Mouse (Mus musculus): ENCODE data around the gene Slc1a5. TPM values are rescaled to one million over a fixed set of nuclear protein-coding genes. Genes with fewer than 3 reads are reported as not detected.
A peak's percentile ranks its signal among the peaks of the same experiment; 100 is the strongest.

Slc1a5 gene
- total and polyA plus RNA-seq, 2 experiments from 2014 or later = 9.5 to 18.1 TPM

DNA sequence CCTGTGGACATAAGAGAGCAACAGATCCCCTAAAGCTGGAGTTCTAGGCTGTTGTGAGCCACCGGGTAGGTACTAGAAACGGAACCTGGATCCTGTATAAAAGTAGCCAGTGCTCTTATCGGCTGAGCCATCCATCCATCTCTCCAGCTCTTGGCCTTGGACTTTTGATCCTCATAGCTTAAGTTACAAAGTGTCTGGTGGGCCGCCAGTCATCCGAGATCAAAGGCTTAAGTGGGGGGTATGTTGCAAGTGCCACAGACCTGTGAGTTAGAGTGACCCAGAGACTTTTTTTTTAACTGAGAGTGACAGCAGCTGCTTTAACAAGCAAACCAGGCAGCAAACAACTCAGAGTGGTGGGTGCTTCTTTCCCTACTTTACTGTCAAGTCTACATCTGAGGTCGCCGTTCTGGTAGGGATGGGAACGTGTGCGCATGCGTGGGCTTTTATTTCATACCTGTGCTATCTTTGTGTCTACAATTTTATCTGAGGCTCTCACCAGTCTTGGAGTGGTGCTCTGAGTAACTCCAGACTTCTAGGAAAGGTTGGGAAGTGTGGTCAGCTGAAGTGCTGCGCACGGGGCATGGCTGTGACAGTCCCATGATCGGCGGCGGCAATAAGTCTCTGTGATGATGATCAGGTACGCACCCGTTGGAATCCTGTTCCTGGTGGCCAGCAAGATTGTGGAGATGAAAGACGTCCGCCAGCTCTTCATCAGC, 12.0 kb downstream of the Slc1a5 start:
- H3K36me3 ChIP-seq (ENCODE audit: insufficient read depth, low read length) = no peaks in the 10 kb centered on the region; the same call in 1 of the 2 replicates
- no peak for ATAC-seq
- no peaks in the 10 kb centered on the region for H3K9me3 ChIP-seq (ENCODE audit: low read length)
- H3K4me1 ChIP-seq (ENCODE audit: insufficient read depth, low read length) = no peaks in the 10 kb centered on the region
- H3K4me3 ChIP-seq (ENCODE audit: low read length) = no peak overlapping the region
- no peak overlapping the region for H3K4me2 ChIP-seq (ENCODE audit: low read depth, low read length)
- no peak for TF ChIP-seq CTCF (IDR thresholded peaks at IDR 0.05; ENCODE audit: low read depth)
- H3K9ac ChIP-seq (replicated peaks; ENCODE audit: low read length) = no peak overlapping the region
- no peaks in the 10 kb centered on the region for H3K27me3 ChIP-seq (ENCODE audit: insufficient read depth, low read length)
- no peak for DNase-seq (ENCODE audit: low spot score)
- 96% methylated on average over 19 of the region's 19 CpGs for WGBS
- H3K27ac ChIP-seq = no peak overlapping the region

DNA sequence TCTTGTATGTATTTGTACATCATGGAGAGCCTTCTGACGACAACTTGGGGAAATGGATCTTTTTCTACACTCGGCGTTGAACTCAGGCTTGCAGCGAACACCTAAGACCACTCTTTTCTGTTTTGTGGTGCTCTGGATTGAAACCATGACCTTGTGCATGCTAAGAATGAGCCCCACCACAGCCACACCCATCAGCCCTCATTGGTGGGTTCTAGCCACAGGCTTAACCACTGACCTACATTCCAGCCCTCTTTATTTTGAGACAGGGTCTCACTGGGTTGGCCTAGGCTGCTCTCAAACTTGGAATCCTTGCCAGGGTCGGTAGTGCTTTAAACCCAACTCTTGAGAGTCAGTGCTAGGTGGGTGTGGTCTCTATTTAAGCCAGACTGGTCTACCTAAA, 13.7 kb downstream of the Slc1a5 start:
- TF ChIP-seq CTCF (IDR thresholded peaks at IDR 0.05; ENCODE audit: low read depth) = no peak
- DNase-seq (ENCODE audit: low spot score) (no peak), ATAC-seq (no peak)
- Histone ChIP-seq H3K4me3 (ENCODE audit: low read length) (no peak overlapping the region), H3K9me3 (ENCODE audit: low read length) (no peaks in the 10 kb centered on the region), H3K27me3 (ENCODE audit: insufficient read depth, low read length) (no peaks in the 10 kb centered on the region), H3K4me2 (ENCODE audit: low read depth, low read length) (no peak overlapping the region), H3K9ac (replicated peaks; ENCODE audit: low read length) (no peak overlapping the region), H3K27ac (no peak overlapping the region), H3K4me1 (ENCODE audit: insufficient read depth, low read length) (no peaks in the 10 kb centered on the region), H3K36me3 (ENCODE audit: insufficient read depth, low read length) (no peaks in the 10 kb centered on the region; the same call in 1 of the 2 replicates)
- 92% methylated on average over 5 of the region's 5 CpGs for WGBS

DNA sequence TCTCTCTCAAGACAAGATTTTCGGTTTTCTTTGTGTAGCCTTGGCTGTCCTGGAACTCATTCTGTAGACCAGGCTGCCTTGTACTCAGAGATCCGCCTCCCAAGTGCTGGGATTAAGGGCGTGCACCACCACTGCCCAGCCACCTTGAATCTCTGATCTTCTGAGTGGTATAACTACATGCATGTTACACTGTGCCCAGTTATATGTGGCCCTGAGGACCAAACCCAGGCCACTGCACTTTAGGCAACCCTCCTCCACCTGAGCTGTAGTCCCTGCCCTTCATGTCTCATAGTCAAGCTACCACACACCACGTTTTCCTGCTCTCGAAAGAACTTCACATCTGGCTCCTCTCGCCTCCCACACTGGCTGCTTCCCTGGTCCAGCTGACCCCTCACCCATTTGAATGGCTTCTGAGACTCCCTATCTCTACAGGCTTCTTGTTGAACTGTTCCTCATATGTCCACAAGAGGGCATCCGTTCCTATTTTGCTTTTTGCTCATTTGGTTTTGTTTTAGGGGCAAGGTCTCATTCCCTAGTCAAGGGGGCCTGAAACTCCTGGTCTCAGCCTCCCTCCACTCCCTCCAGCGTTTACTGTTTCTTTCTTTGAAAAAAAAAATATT, 23.4 kb downstream of the Slc1a5 start:
- DNase-seq (ENCODE audit: low spot score) (peak; percentile 55), ATAC-seq (peak; percentile 25; the same call in 1 of the 2 replicates)
- H3K27ac ChIP-seq = no peak overlapping the region
- WGBS = 31% methylated on average over 8 of the region's 8 CpGs
- H3K27me3 ChIP-seq (ENCODE audit: insufficient read depth, low read length) = no peaks in the 10 kb centered on the region
- H3K4me2 ChIP-seq (ENCODE audit: low read depth, low read length) = no peak overlapping the region
- peak; percentile 79 for TF ChIP-seq CTCF (IDR thresholded peaks at IDR 0.05; ENCODE audit: low read depth)
- H3K36me3 ChIP-seq (ENCODE audit: insufficient read depth, low read length) = 0 out of 2 replicates have a peak, but pooled peaks cover 2% of the 10 kb centered on the region
- H3K9me3 ChIP-seq (ENCODE audit: low read length) = no peaks in the 10 kb centered on the region
- H3K4me1 ChIP-seq (ENCODE audit: insufficient read depth, low read length) = no peaks in the 10 kb centered on the region
- H3K9ac ChIP-seq (replicated peaks; ENCODE audit: low read length) = no peak overlapping the region
- H3K4me3 ChIP-seq (ENCODE audit: low read length) = no peak overlapping the region

DNA sequence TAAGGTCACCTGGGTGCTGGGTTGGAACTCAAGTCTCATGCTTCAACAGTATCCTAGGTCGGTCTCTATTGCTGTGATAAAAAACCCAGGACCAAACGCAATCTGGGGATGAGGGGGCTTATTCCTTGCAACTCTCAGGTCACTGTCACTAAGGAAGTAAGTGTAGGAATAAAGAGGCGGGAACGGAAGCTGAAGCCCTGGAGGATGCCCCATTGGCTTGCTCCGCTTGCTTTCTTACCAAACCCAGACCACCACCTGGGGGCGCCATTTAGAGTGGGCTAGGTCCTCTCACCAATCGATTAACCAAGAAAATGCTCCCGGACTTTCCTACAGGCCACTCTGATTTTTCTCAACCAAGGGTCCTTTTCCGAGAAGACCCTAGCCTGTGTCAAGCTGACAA, 26.8 kb downstream of the Slc1a5 start:
- WGBS = 89% methylated on average over 9 of the region's 9 CpGs

DNA sequence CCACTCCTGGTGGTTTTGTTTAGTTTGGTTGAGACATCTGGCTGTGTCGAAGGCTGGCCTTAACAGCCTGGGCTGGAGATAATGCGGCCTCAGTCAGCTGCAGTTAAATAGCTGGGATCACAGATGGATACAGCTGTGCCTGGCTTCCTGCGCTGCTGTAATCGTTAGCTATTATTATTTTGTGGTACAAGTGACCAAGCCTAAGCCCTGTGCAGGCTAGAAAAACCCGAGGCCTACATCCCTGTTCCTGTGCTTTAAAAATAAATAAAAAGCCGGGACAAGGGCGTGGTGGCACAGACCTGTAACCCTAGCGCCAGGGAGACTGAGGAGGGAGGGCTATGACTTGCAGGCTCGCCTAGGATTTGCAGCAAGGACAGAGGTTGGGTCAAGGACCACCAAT, 27.5 kb downstream of the Slc1a5 start:
- 86% methylated on average over 9 of the region's 9 CpGs for WGBS
- ATAC-seq (no peak), DNase-seq (ENCODE audit: low spot score) (no peak)
- H3K27me3 ChIP-seq (ENCODE audit: insufficient read depth, low read length) = no peaks in the 10 kb centered on the region
- no peak overlapping the region for H3K9ac ChIP-seq (replicated peaks; ENCODE audit: low read length)
- H3K36me3 ChIP-seq (ENCODE audit: insufficient read depth, low read length) = 0 out of 2 replicates have a peak, but pooled peaks cover 2% of the 10 kb centered on the region
- TF ChIP-seq CTCF (IDR thresholded peaks at IDR 0.05; ENCODE audit: low read depth) = no peak
- no peaks in the 10 kb centered on the region for H3K4me1 ChIP-seq (ENCODE audit: insufficient read depth, low read length)
- H3K4me3 ChIP-seq (ENCODE audit: low read length) = no peak overlapping the region
- no peak overlapping the region for H3K4me2 ChIP-seq (ENCODE audit: low read depth, low read length)
- no peak overlapping the region for H3K27ac ChIP-seq
- H3K9me3 ChIP-seq (ENCODE audit: low read length) = no peaks in the 10 kb centered on the region

More for the DNA sequence above, 26.8 kb downstream of the Slc1a5 start:
- Histone ChIP-seq H3K36me3 (ENCODE audit: insufficient read depth, low read length) (0 out of 2 replicates have a peak, but pooled peaks cover 2% of the 10 kb centered on the region), H3K4me1 (ENCODE audit: insufficient read depth, low read length) (no peaks in the 10 kb centered on the region), H3K4me3 (ENCODE audit: low read length) (no peak overlapping the region), H3K4me2 (ENCODE audit: low read depth, low read length) (no peak overlapping the region), H3K27me3 (ENCODE audit: insufficient read depth, low read length) (no peaks in the 10 kb centered on the region), H3K9me3 (ENCODE audit: low read length) (no peaks in the 10 kb centered on the region), H3K9ac (replicated peaks; ENCODE audit: low read length) (no peak overlapping the region), H3K27ac (no peak overlapping the region)
- peak; percentile 10 for DNase-seq (ENCODE audit: low spot score)
- TF ChIP-seq CTCF (IDR thresholded peaks at IDR 0.05; ENCODE audit: low read depth) = peak; percentile 23; the same call in 1 of the 2 replicates
- ATAC-seq = no peak

DNA sequence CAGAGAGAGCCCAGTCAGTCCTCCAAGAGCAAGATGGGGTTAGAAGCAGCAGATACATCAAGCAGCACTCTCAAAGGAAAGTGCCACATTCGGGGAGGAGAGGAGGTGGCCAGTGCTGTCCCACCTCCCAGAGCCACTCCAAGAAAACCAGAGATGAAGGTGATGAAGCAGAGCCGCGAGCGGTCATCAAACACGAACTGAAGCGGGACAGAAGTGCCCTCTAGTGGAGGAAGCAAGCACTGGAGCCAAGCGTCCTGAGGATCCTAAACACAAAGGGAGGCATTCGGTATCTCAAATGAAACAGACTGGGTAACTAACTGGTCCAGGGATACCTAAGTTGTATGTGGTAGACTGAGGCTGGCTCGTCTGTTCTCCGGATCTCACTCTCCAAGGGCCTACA, 28.6 kb downstream of the Slc1a5 start:
- Histone ChIP-seq H3K4me3 (ENCODE audit: low read length) (no peak overlapping the region), H3K27me3 (ENCODE audit: insufficient read depth, low read length) (no peaks in the 10 kb centered on the region), H3K9me3 (ENCODE audit: low read length) (no peaks in the 10 kb centered on the region), H3K4me2 (ENCODE audit: low read depth, low read length) (peak overlapping the region; percentile 64; the same call in 1 of the 2 replicates), H3K27ac (no peak overlapping the region), H3K4me1 (ENCODE audit: insufficient read depth, low read length) (no peaks in the 10 kb centered on the region), H3K9ac (replicated peaks; ENCODE audit: low read length) (no peak overlapping the region), H3K36me3 (ENCODE audit: insufficient read depth, low read length) (0 out of 2 replicates have a peak, but pooled peaks cover 2% of the 10 kb centered on the region)
- DNase-seq (ENCODE audit: low spot score) (peak; percentile 85), ATAC-seq (no peak)
- TF ChIP-seq CTCF (IDR thresholded peaks at IDR 0.05; ENCODE audit: low read depth) = peak; percentile 94
- WGBS = 30% methylated on average over 10 of the region's 10 CpGs

Data from hindbrain, postnatal 0 days (tissue).